In the genomic region with DNA sequence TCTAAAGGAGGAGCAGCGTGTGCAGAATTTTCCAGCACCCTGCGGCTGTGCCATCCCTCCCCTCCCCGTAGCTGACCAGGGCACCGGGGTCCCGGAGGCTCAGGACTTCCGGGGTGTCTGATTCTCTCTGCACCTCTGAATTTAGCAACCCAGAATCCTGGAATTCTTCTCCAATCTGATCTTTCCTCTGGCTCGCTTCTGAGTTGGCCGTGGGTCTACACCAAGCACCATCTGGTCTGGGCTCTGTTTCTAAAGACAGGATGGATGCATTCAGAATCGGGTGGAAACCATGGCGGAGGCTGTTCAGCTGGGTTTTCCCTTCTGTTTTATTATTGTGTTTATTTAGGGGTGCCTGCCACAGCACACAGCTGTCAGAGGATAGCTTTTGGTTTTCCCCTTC, we compare ENCODE assay signal across 13 mouse cellular contexts. TPM values are rescaled to one million over a fixed set of nuclear protein-coding genes. Genes with fewer than 3 reads are reported as not detected.
DNase-seq lines count a peak whose midpoint lies in the region; TF ChIP-seq lines count a peak whose summit lies in the region.
"Had no signal": no experiment of that assay in that cellular context is flagged by ENCODE, and none has a peak within 500 bp of the region (broad histone marks: within the 10 kb centered on the region; RNA-seq: fewer than 3 reads in every experiment).

No protein-coding gene starts in this region.

- TF ChIP-seq CTCF in cerebellum, adult 2 months (IDR thresholded peaks at IDR 0.05; ENCODE audit: borderline replicate concordance, insufficient read depth, low read depth, low read length) = no peak

- peak; percentile 70 to 85 for DNase-seq in layer of hippocampus, adult 18-20 months (ENCODE audit: low spot score in 2 of 2)
- no peak for DNase-seq in layer of hippocampus, postnatal 25 days (ENCODE audit: extremely low spot score in 1 of 2, low spot score in 1 of 2)
- peak; percentile 94 for DNase-seq in brain, adult 2 months (ENCODE audit: low read depth, low spot score)
- peak; percentile 79 to 87 for DNase-seq in cerebellum, adult 2 months
- DNase-seq in layer of hippocampus, adult 8-10 months (ENCODE audit: low spot score in 2 of 2) = peak; percentile 76 to 78
- DNase-seq in gastrocnemius, postnatal 10 days = no peak
- no peak for DNase-seq in spleen, postnatal 36 days (ENCODE audit: low spot score in 2 of 2)
- no peak for DNase-seq in embryo, embryonic 11 days
- DNase-seq: adrenal gland, adult 2 months; gastrocnemius, postnatal 14 days; kidney, postnatal 14 days; retina, postnatal 1 day had no signal

- 7% methylated on average over 10 of the region's 10 CpGs for WGBS in cerebellum, adult 2 months

- H3K4me3 ChIP-seq in cerebellum, adult 2 months (replicated peaks; ENCODE audit: insufficient read depth, low read depth, low read length) = peak overlapping the region; percentile 25
- H3K4me3 ChIP-seq: midbrain, embryonic 12.5 days had no signal

- peak overlapping the region; percentile 90 for H3K27ac ChIP-seq in cerebellum, adult 2 months (ENCODE audit: insufficient read depth, low read length)
- H3K27ac ChIP-seq: midbrain, embryonic 12.5 days had no signal

- TF ChIP-seq POLR2A in cerebellum, adult 2 months (IDR thresholded peaks at IDR 0.05; ENCODE audit: borderline replicate concordance, insufficient read depth, low read length) = peak; percentile 43; the same call in 1 of the 2 replicates

- no peaks in the 10 kb centered on the region for H3K27me3 ChIP-seq in cerebellum, adult 2 months (ENCODE audit: control insufficient read depth, insufficient read depth, low read length)

- H3K4me1 ChIP-seq in cerebellum, adult 2 months (ENCODE audit: control insufficient read depth, insufficient read depth, low read length) = peaks cover 91% of the 10 kb centered on the region

RNA-seq across cellular contexts. Expression of gene Rpl3, which starts 9.2 kb away (rescaled TPM):
- 100 to 1,000 TPM; 600 to 628 TPM for total RNA-seq in layer of hippocampus, adult 18-20 months (2021)
- total RNA-seq in layer of hippocampus, postnatal 25 days (2021) = 100 to 1,000 TPM; 494 to 606 TPM
- polyA plus RNA-seq in cerebellum, adult 2 months (2012; rRNA removed) = 678 and 692 TPM in 2 replicates
- total RNA-seq in layer of hippocampus, adult 8-10 months (2022) = 100 to 1,000 TPM; 431 to 611 (median 527) TPM
- total RNA-seq in gastrocnemius, postnatal 10 days (2021) = 100 to 1,000 TPM; 224 to 271 TPM

RNA-seq across cellular contexts. Expression of gene Syngr1, which starts 9.7 kb away (rescaled TPM):
- total RNA-seq in layer of hippocampus, adult 18-20 months (2021) = 100 to 1,000 TPM; 370 to 379 TPM
- 100 to 1,000 TPM; 387 to 409 TPM for total RNA-seq in layer of hippocampus, postnatal 25 days (2021)
- 448 and 455 TPM in 2 replicates for polyA plus RNA-seq in cerebellum, adult 2 months (2012; rRNA removed)
- total RNA-seq in layer of hippocampus, adult 8-10 months (2022) = 100 to 1,000 TPM; 383 to 406 (median 399) TPM
- 10 to 100 TPM; 16.1 to 17.0 TPM for total RNA-seq in gastrocnemius, postnatal 10 days (2021)

RNA-seq across cellular contexts. Expression of gene Tab1, which starts 32.1 kb away (rescaled TPM):
- total RNA-seq in layer of hippocampus, adult 18-20 months (2021) = 10 to 100 TPM; 21.2 to 23.4 TPM
- 10 to 100 TPM; 25.1 to 33.8 TPM for total RNA-seq in layer of hippocampus, postnatal 25 days (2021)
- polyA plus RNA-seq in cerebellum, adult 2 months (2012; rRNA removed) = 50.0 and 50.2 TPM in 2 replicates
- total RNA-seq in layer of hippocampus, adult 8-10 months (2022) = 10 to 100 TPM; 27.3 to 29.5 (median 29.0) TPM
- total RNA-seq in gastrocnemius, postnatal 10 days (2021) = 10 to 100 TPM; 17.1 to 20.6 TPM

Comparison
In these comparisons a context has a peak if more than half of its experiments do, and no peak if none do; other contexts are left out.
1. DNase-seq: peak in layer of hippocampus, adult 18-20 months (2 of 2), brain, adult 2 months (single experiment), cerebellum, adult 2 months (2 of 2) and layer of hippocampus, adult 8-10 months (2 of 2); none in layer of hippocampus, postnatal 25 days (0 of 2), gastrocnemius, postnatal 10 days (single experiment), spleen, postnatal 36 days (0 of 2) and embryo, embryonic 11 days (single experiment).
2. RNA of gene Syngr1, which starts 9.7 kb away (total RNA-seq): 387 to 409 TPM in layer of hippocampus, postnatal 25 days, 383 to 406 TPM in layer of hippocampus, adult 8-10 months and 370 to 379 TPM in layer of hippocampus, adult 18-20 months; 16.1 to 17.0 TPM in gastrocnemius, postnatal 10 days; every median in the first group is over 10 times any median in the second.